8 mouse cellular contexts compared by ENCODE assay signal in the genomic region with DNA sequence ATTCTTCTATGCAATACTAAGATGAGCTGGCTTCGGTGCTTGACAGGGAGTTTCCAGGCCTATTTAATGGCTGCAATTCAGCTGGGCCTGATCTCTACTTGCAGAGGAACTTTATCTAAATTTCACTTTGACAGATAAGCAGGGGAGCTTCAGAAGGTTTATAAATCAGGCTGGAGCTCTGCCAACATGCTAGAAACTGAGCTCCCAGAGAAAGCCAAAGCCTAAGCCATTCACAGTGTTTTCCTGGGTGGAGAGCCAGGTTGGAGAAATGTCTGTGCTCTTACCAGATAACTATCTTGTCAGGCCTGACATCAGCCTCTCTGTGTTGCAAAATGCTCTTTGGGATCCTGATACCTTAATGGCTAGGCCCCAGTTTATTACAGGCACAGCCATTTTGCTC. TPM values are rescaled to one million over a fixed set of nuclear protein-coding genes. Genes with fewer than 3 reads are reported as not detected.
DNase-seq lines count a peak whose midpoint lies in the region; ATAC-seq lines count a peak whose summit lies in the region.

No protein-coding gene starts in this region.

- H3K27ac ChIP-seq in neural tube, embryonic 11.5 days (ENCODE audit: low read depth, low read length) = peak overlapping the region; percentile 53; the same call in 1 of the 2 replicates
- peak overlapping the region; percentile 19; the same call in 1 of the 2 replicates for H3K27ac ChIP-seq in forebrain, embryonic 16.5 days (ENCODE audit: low read length)
- H3K27ac ChIP-seq in intestine, embryonic 15.5 days = peak overlapping the region; percentile 83
- H3K27ac ChIP-seq in neural tube, embryonic 15.5 days (replicated peaks) = peak overlapping the region; percentile 61

- H3K9me3 ChIP-seq in neural tube, embryonic 11.5 days (ENCODE audit: control insufficient read depth, low read length) = no peaks in the 10 kb centered on the region
- H3K9me3 ChIP-seq in forebrain, embryonic 16.5 days (ENCODE audit: control insufficient read depth, low read length) = no peaks in the 10 kb centered on the region
- H3K9me3 ChIP-seq in intestine, embryonic 15.5 days = no peaks in the 10 kb centered on the region
- no peaks in the 10 kb centered on the region for H3K9me3 ChIP-seq in neural tube, embryonic 15.5 days (replicated peaks)

- no peaks in the 10 kb centered on the region for H3K36me3 ChIP-seq in neural tube, embryonic 11.5 days (ENCODE audit: control insufficient read depth, insufficient read depth, low read length)
- no peaks in the 10 kb centered on the region for H3K36me3 ChIP-seq in forebrain, embryonic 16.5 days (ENCODE audit: control insufficient read depth, insufficient read depth)
- H3K36me3 ChIP-seq in intestine, embryonic 15.5 days = no peaks in the 10 kb centered on the region
- no peaks in the 10 kb centered on the region for H3K36me3 ChIP-seq in neural tube, embryonic 15.5 days

- H3K4me3 ChIP-seq in neural tube, embryonic 11.5 days (ENCODE audit: low read depth, low read length) = no peak overlapping the region
- H3K4me3 ChIP-seq in forebrain, embryonic 16.5 days (replicated peaks; ENCODE audit: low read length) = no peak overlapping the region
- H3K4me3 ChIP-seq in intestine, embryonic 15.5 days (replicated peaks) = no peak overlapping the region
- H3K4me3 ChIP-seq in neural tube, embryonic 15.5 days (replicated peaks) = no peak overlapping the region

- no peak overlapping the region for H3K9ac ChIP-seq in neural tube, embryonic 11.5 days (ENCODE audit: low read length)
- H3K9ac ChIP-seq in forebrain, embryonic 16.5 days (replicated peaks; ENCODE audit: low read depth, low read length) = no peak overlapping the region
- no peak overlapping the region for H3K9ac ChIP-seq in intestine, embryonic 15.5 days
- no peak overlapping the region for H3K9ac ChIP-seq in neural tube, embryonic 15.5 days (replicated peaks)

- H3K4me2 ChIP-seq in neural tube, embryonic 11.5 days (ENCODE audit: low read depth) = no peak overlapping the region
- H3K4me2 ChIP-seq in forebrain, embryonic 16.5 days (ENCODE audit: low read length) = no peak overlapping the region
- H3K4me2 ChIP-seq in intestine, embryonic 15.5 days (replicated peaks) = peak overlapping the region; percentile 35
- no peak overlapping the region for H3K4me2 ChIP-seq in neural tube, embryonic 15.5 days

- ATAC-seq in neural tube, embryonic 11.5 days (ENCODE audit: insufficient read depth, low FRiP score, low TSS enrichment) = no peak
- no peak for ATAC-seq in forebrain, embryonic 16.5 days
- peak; percentile 71 for ATAC-seq in intestine, embryonic 15.5 days
- no peak for ATAC-seq in neural tube, embryonic 15.5 days (ENCODE audit: low FRiP score)

- H3K27me3 ChIP-seq in neural tube, embryonic 11.5 days (ENCODE audit: control insufficient read depth, insufficient read depth, low read length) = no peaks in the 10 kb centered on the region
- H3K27me3 ChIP-seq in forebrain, embryonic 16.5 days (replicated peaks; ENCODE audit: control insufficient read depth, insufficient read depth, low read length) = no peaks in the 10 kb centered on the region
- no peaks in the 10 kb centered on the region for H3K27me3 ChIP-seq in intestine, embryonic 15.5 days (replicated peaks)
- H3K27me3 ChIP-seq in neural tube, embryonic 15.5 days (replicated peaks) = no peaks in the 10 kb centered on the region

- DNase-seq in neural tube, embryonic 11.5 days (ENCODE audit: low spot score) = peak; percentile 20
- DNase-seq in neural tube, embryonic 10.5 days (ENCODE audit: extremely low spot score, low spot score) = no peak
- no peak for DNase-seq in thymus, postnatal 10 days (ENCODE audit: low spot score in 2 of 2)
- no peak for DNase-seq in cerebellum, postnatal 14 days
- DNase-seq in layer of hippocampus, adult 9-10 months (ENCODE audit: low spot score) = no peak

- WGBS in neural tube, embryonic 11.5 days = 80% methylated on average over 1 of the region's 1 CpGs
- WGBS in forebrain, embryonic 16.5 days = 87% methylated on average over 1 of the region's 1 CpGs
- 5% methylated on average over 1 of the region's 1 CpGs for WGBS in intestine, embryonic 15.5 days
- whole genome bisulfite sequencing in neural tube, embryonic 15.5 days = 38% methylated on average over 1 of the region's 1 CpGs

- peaks cover 4% of the 10 kb centered on the region for H3K4me1 ChIP-seq in neural tube, embryonic 11.5 days (ENCODE audit: control insufficient read depth, insufficient read depth, low read length)
- peaks cover 9% of the 10 kb centered on the region; the same call in 1 of the 2 replicates for H3K4me1 ChIP-seq in forebrain, embryonic 16.5 days (replicated peaks; ENCODE audit: control insufficient read depth, insufficient read depth, low read length)
- H3K4me1 ChIP-seq in intestine, embryonic 15.5 days (replicated peaks) = peaks cover 18% of the 10 kb centered on the region
- H3K4me1 ChIP-seq in neural tube, embryonic 15.5 days = peaks cover 16% of the 10 kb centered on the region

RNA-seq across cellular contexts. Expression of gene Gas1, which starts 48.6 kb away (rescaled TPM):
- polyA plus RNA-seq in neural tube, embryonic 11.5 days (2014; fragmentation: Nextera tagmentation; extraction: Ambion mirVana) = 168 and 192 TPM in 2 replicates
- 18.8 and 26.2 TPM in 2 replicates for polyA plus RNA-seq in forebrain, embryonic 16.5 days (2015; fragmentation: Nextera tagmentation; extraction: Ambion mirVana)
- polyA plus RNA-seq in intestine, embryonic 15.5 days (2015; fragmentation: Nextera tagmentation; extraction: Ambion mirVana) = 78.0 and 93.4 TPM in 2 replicates
- 16.2 and 26.7 TPM in 2 replicates for polyA plus RNA-seq in neural tube, embryonic 15.5 days (2015; fragmentation: Nextera tagmentation; extraction: Ambion mirVana)

Comparison
In these comparisons a context has a peak if more than half of its experiments do, and no peak if none do; other contexts are left out.
1. H3K27ac ChIP-seq: peak in every context shown above with its lines; median percentile 83 in intestine, embryonic 15.5 days; 61 in neural tube, embryonic 15.5 days; 53 in neural tube, embryonic 11.5 days; 19 in forebrain, embryonic 16.5 days.